Mouse (Mus musculus): Measurements from ENCODE around the gene Frmd5. TPM values are rescaled to one million over a fixed set of nuclear protein-coding genes. Genes with fewer than 3 reads are reported as not detected.
A peak's percentile ranks its signal among the peaks of the same experiment; 100 is the strongest.

Gene Frmd5
- polyA plus RNA-seq, 1 experiment: 1.5 TPM

- Histone ChIP-seq H3K36me3 (ENCODE audit: control insufficient read depth, insufficient read depth, low read length) (no peaks in the 10 kb centered on the region), H3K27me3 (ENCODE audit: control insufficient read depth, insufficient read depth, low read length) (peaks cover 22% of the 10 kb centered on the region), H3K27ac (ENCODE audit: insufficient read depth, low read length) (no peak overlapping the region), H3K4me1 (ENCODE audit: control insufficient read depth, insufficient read depth, insufficient read length) (no peaks in the 10 kb centered on the region; the same call in 1 of the 2 replicates), H3K4me3 (ENCODE audit: extremely low read depth, insufficient read depth, insufficient read length) (peak overlapping the region; percentile 66)
- WGBS: 4% methylated on average over 66 of the region's 90 CpGs
- TF ChIP-seq POLR2A (IDR thresholded peaks at IDR 0.05; ENCODE audit: low read depth, low read length) (no peak), CTCF (IDR thresholded peaks at IDR 0.05; ENCODE audit: extremely low read depth, insufficient read depth, insufficient read length, insufficient replicate concordance) (no peak)
- DNase-seq (ENCODE audit: low read depth in 1 of 2, low spot score in 2 of 2): peak in 1 of 2 experiments; percentile 8
Measured at GRCm38 (mm10) chr2:121806171-121806943, 530 bp downstream of the Frmd5 start.

GRCm38 (mm10) chr2:121799051-121799450, 7.8 kb downstream of the Frmd5 start:
- WGBS: 88% methylated on average over 7 of the region's 7 CpGs

GRCm38 (mm10) chr2:121795995-121796394, 10.9 kb downstream of the Frmd5 start:
- Histone ChIP-seq H3K4me1 (ENCODE audit: control insufficient read depth, insufficient read depth, insufficient read length) (no peaks in the 10 kb centered on the region), H3K36me3 (ENCODE audit: control insufficient read depth, insufficient read depth, low read length) (no peaks in the 10 kb centered on the region), H3K27ac (ENCODE audit: insufficient read depth, low read length) (no peak overlapping the region), H3K27me3 (ENCODE audit: control insufficient read depth, insufficient read depth, low read length) (no peaks in the 10 kb centered on the region), H3K4me3 (ENCODE audit: extremely low read depth, insufficient read depth, insufficient read length) (no peak overlapping the region)
- DNase-seq (ENCODE audit: low read depth in 1 of 2, low spot score in 2 of 2): no peak
- 90% methylated on average over 6 of the region's 6 CpGs for WGBS
- TF ChIP-seq CTCF (IDR thresholded peaks at IDR 0.05; ENCODE audit: extremely low read depth, insufficient read depth, insufficient read length, insufficient replicate concordance) (no peak), POLR2A (IDR thresholded peaks at IDR 0.05; ENCODE audit: low read depth, low read length) (no peak)

More at GRCm38 (mm10) chr2:121799051-121799450, 7.8 kb downstream of the Frmd5 start:
- no peaks in the 10 kb centered on the region for H3K4me1 ChIP-seq (ENCODE audit: control insufficient read depth, insufficient read depth, insufficient read length)
- peaks cover 1% of the 10 kb centered on the region for H3K27me3 ChIP-seq (ENCODE audit: control insufficient read depth, insufficient read depth, low read length)
- TF ChIP-seq CTCF (IDR thresholded peaks at IDR 0.05; ENCODE audit: extremely low read depth, insufficient read depth, insufficient read length, insufficient replicate concordance): no peak
- no peak for TF ChIP-seq POLR2A (IDR thresholded peaks at IDR 0.05; ENCODE audit: low read depth, low read length)
- H3K27ac ChIP-seq (ENCODE audit: insufficient read depth, low read length): no peak overlapping the region
- H3K4me3 ChIP-seq (ENCODE audit: extremely low read depth, insufficient read depth, insufficient read length): no peak overlapping the region
- H3K36me3 ChIP-seq (ENCODE audit: control insufficient read depth, insufficient read depth, low read length): no peaks in the 10 kb centered on the region
- no peak for DNase-seq (ENCODE audit: low read depth in 1 of 2, low spot score in 2 of 2)

GRCm38 (mm10) chr2:121789777-121790176, 17.1 kb downstream of the Frmd5 start:
- no peak overlapping the region for H3K4me3 ChIP-seq (ENCODE audit: extremely low read depth, insufficient read depth, insufficient read length)
- H3K27me3 ChIP-seq (ENCODE audit: control insufficient read depth, insufficient read depth, low read length): no peaks in the 10 kb centered on the region
- H3K27ac ChIP-seq (ENCODE audit: insufficient read depth, low read length): no peak overlapping the region
- TF ChIP-seq POLR2A (IDR thresholded peaks at IDR 0.05; ENCODE audit: low read depth, low read length): no peak
- no peak for TF ChIP-seq CTCF (IDR thresholded peaks at IDR 0.05; ENCODE audit: extremely low read depth, insufficient read depth, insufficient read length, insufficient replicate concordance)
- no peak for DNase-seq (ENCODE audit: low read depth in 1 of 2, low spot score in 2 of 2)
- H3K36me3 ChIP-seq (ENCODE audit: control insufficient read depth, insufficient read depth, low read length): no peaks in the 10 kb centered on the region
- H3K4me1 ChIP-seq (ENCODE audit: control insufficient read depth, insufficient read depth, insufficient read length): no peaks in the 10 kb centered on the region

- Histone ChIP-seq H3K36me3 (ENCODE audit: control insufficient read depth, insufficient read depth, low read length) (no peaks in the 10 kb centered on the region), H3K27ac (ENCODE audit: insufficient read depth, low read length) (no peak overlapping the region), H3K4me1 (ENCODE audit: control insufficient read depth, insufficient read depth, insufficient read length) (no peaks in the 10 kb centered on the region), H3K27me3 (ENCODE audit: control insufficient read depth, insufficient read depth, low read length) (no peaks in the 10 kb centered on the region), H3K4me3 (ENCODE audit: extremely low read depth, insufficient read depth, insufficient read length) (no peak overlapping the region)
- 71% methylated on average over 2 of the region's 2 CpGs for WGBS
- DNase-seq (ENCODE audit: low read depth in 1 of 2, low spot score in 2 of 2): no peak
- no peak for TF ChIP-seq CTCF (IDR thresholded peaks at IDR 0.05; ENCODE audit: extremely low read depth, insufficient read depth, insufficient read length, insufficient replicate concordance)
- TF ChIP-seq POLR2A (IDR thresholded peaks at IDR 0.05; ENCODE audit: low read depth, low read length): no peak
Measured at GRCm38 (mm10) chr2:121788415-121788814, 18.5 kb downstream of the Frmd5 start.

- no peak overlapping the region for H3K27ac ChIP-seq (ENCODE audit: insufficient read depth, low read length)
- DNase-seq (ENCODE audit: low read depth in 1 of 2, low spot score in 2 of 2): peak in 1 of 2 experiments; percentile 10
- TF ChIP-seq POLR2A (IDR thresholded peaks at IDR 0.05; ENCODE audit: low read depth, low read length) (no peak), CTCF (IDR thresholded peaks at IDR 0.05; ENCODE audit: extremely low read depth, insufficient read depth, insufficient read length, insufficient replicate concordance) (no peak)
- no peaks in the 10 kb centered on the region for H3K27me3 ChIP-seq (ENCODE audit: control insufficient read depth, insufficient read depth, low read length)
- no peak overlapping the region for H3K4me3 ChIP-seq (ENCODE audit: extremely low read depth, insufficient read depth, insufficient read length)
- no peaks in the 10 kb centered on the region for H3K4me1 ChIP-seq (ENCODE audit: control insufficient read depth, insufficient read depth, insufficient read length)
- 41% methylated on average over 13 of the region's 13 CpGs for WGBS
- H3K36me3 ChIP-seq (ENCODE audit: control insufficient read depth, insufficient read depth, low read length): no peaks in the 10 kb centered on the region
Measured at GRCm38 (mm10) chr2:121787767-121788166, 19.1 kb downstream of the Frmd5 start.

- Histone ChIP-seq H3K27ac (ENCODE audit: insufficient read depth, low read length) (no peak overlapping the region), H3K36me3 (ENCODE audit: control insufficient read depth, insufficient read depth, low read length) (no peaks in the 10 kb centered on the region), H3K4me1 (ENCODE audit: control insufficient read depth, insufficient read depth, insufficient read length) (no peaks in the 10 kb centered on the region), H3K4me3 (ENCODE audit: extremely low read depth, insufficient read depth, insufficient read length) (no peak overlapping the region), H3K27me3 (ENCODE audit: control insufficient read depth, insufficient read depth, low read length) (no peaks in the 10 kb centered on the region)
- no peak for TF ChIP-seq POLR2A (IDR thresholded peaks at IDR 0.05; ENCODE audit: low read depth, low read length)
- no peak for TF ChIP-seq CTCF (IDR thresholded peaks at IDR 0.05; ENCODE audit: extremely low read depth, insufficient read depth, insufficient read length, insufficient replicate concordance)
- 8% methylated on average over 7 of the region's 7 CpGs for WGBS
- DNase-seq (ENCODE audit: low read depth in 1 of 2, low spot score in 2 of 2): no peak
Measured at GRCm38 (mm10) chr2:121787271-121787670, 19.6 kb downstream of the Frmd5 start.

Data from spleen, adult 2 months (tissue).